Mouse (Mus musculus): Measurements from ENCODE around the gene Nom1.

- TF ChIP-seq CTCF (IDR thresholded peaks at IDR 0.05; ENCODE audit: low read depth, low read length) (no peak), POLR2A (IDR thresholded peaks at IDR 0.05; ENCODE audit: insufficient read depth, low read length) (no peak)
Observed at GRCm38 (mm10) chr5:29452352-29452751, 17.9 kb downstream of the Nom1 start.

Data from ES-Bruce4 (cell line).